Mouse (Mus musculus) G1E-ER4 (cell line): ENCODE measurements around the gene Fbxl16. TPM values are rescaled to one million over a fixed set of nuclear protein-coding genes. Genes with fewer than 3 reads are reported as not detected.

Source experiments
- GATA1 ChIP-seq: IDR thresholded peaks from one replicate; pipeline ENCODE4 v1.8.0; 2012; ENCODE audit warnings: low read length, inconsistent platforms
- polyA plus RNA-seq: library from polyadenylated mRNA; stranded (reverse); fragments of >175 nt; gene quantifications from 2 replicates; pipeline ENCODE4 v1.2.3, GENCODE M21; 2012

Gene Fbxl16
- polyA plus RNA-seq, 1 experiment: not detected

- no peak for TF ChIP-seq GATA1
Observed at GRCm38 (mm10) chr17:25868601-25869191, 59.8 kb downstream of the Fbxl16 start, which contains the start of gene Mcrip2. Gene Mcrip2 (minus strand): TSS chr17:25868764.

DNA sequence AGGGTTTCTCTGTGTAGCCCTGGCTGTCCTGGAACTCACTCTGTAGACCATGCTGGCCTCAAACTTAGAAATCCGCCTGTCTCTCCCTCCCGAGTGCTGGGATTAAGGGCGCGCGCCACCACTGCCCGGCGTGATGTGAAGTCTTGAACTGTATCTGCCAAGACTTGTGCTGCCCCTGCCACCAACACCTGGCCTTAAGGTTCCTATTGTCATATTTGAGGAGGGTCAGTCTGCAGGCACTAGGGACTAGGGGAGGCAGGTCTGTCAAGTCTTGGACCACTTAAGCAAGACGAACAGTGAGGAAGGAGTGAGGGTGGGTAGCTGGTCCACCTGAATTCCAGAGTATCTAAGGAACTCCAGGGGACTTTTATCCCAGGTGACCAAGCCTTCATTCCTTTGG lies 60.6 kb downstream of the Fbxl16 start:
- TF ChIP-seq GATA1: no peak

DNA sequence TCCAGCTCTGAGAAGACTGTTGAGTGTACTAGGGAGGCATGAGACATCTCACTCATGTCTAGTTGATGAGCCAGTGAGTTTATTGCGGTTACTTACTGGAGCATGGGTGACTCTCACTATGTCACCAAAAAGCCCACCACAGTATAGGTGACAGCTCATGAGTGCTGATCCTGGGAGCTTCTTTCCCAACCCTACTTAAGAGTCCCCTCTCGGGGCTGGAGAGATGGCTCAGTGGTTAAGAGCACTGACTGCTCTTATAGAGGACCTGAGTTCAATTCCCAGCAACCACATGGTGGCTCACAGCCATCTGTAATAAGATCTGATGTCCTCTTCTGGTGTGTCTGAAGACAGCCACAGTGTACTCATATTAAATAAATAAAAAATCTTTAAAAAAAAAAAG lies 61.1 kb downstream of the Fbxl16 start:
- no peak for TF ChIP-seq GATA1

Other genes with a start within 250 kb of the Fbxl16 start
- not detected in 2 replicates for gene Sox8, start 238.4 kb upstream of the Fbxl16 start, polyA plus RNA-seq
- gene Lmf1, start 230.0 kb upstream of the Fbxl16 start, polyA plus RNA-seq: 16.3 and 16.6 TPM in 2 replicates
- not detected in 2 replicates for gene Gng13, start 91.9 kb upstream of the Fbxl16 start, polyA plus RNA-seq
- 75.4 and 82.7 TPM in 2 replicates for gene Chtf18, start 81.7 kb upstream of the Fbxl16 start, polyA plus RNA-seq
- gene Rpusd1, start 81.4 kb upstream of the Fbxl16 start, polyA plus RNA-seq: 41.1 and 46.1 TPM in 2 replicates
- gene Mslnl, start 73.0 kb upstream of the Fbxl16 start, polyA plus RNA-seq: not detected in 2 replicates
- not detected in 2 replicates for gene Msln, start 54.7 kb upstream of the Fbxl16 start, polyA plus RNA-seq
- gene Narfl, start 35.3 kb upstream of the Fbxl16 start, polyA plus RNA-seq: 17.0 and 20.0 TPM in 2 replicates
- gene Haghl, start 23.4 kb upstream of the Fbxl16 start, polyA plus RNA-seq: 31.3 and 32.7 TPM in 2 replicates
- 0.04 TPM in 1 of 2 replicates, not detected in the other for gene Ccdc78, start 22.5 kb upstream of the Fbxl16 start, polyA plus RNA-seq
- 28.7 and 30.6 TPM in 2 replicates for gene Fam173a, start 16.2 kb upstream of the Fbxl16 start, polyA plus RNA-seq
- gene AC134908.4, start 13.4 kb upstream of the Fbxl16 start, polyA plus RNA-seq: not detected in 2 replicates
- gene Metrn, start 11.9 kb upstream of the Fbxl16 start, polyA plus RNA-seq: 182 and 238 TPM in 2 replicates
- 4.2 and 10.5 TPM in 2 replicates for gene Wdr24, start 14.5 kb downstream of the Fbxl16 start, polyA plus RNA-seq
- gene Jmjd8, start 19.8 kb downstream of the Fbxl16 start, polyA plus RNA-seq: 0.11 TPM in 2 replicates
- 90.4 and 95.1 TPM in 2 replicates for gene Stub1, start 24.3 kb downstream of the Fbxl16 start, polyA plus RNA-seq
- 1.9 and 2.4 TPM in 2 replicates for gene Rhbdl1, start 28.2 kb downstream of the Fbxl16 start, polyA plus RNA-seq
- gene Gm20683, start 32.7 kb downstream of the Fbxl16 start, polyA plus RNA-seq: 10.1 and 12.3 TPM in 2 replicates
- gene Rhot2, start 35.8 kb downstream of the Fbxl16 start, polyA plus RNA-seq: 207 and 251 TPM in 2 replicates
- 6.9 and 14.5 TPM in 2 replicates for gene Wdr90, start 52.4 kb downstream of the Fbxl16 start, polyA plus RNA-seq
- gene Mcrip2, start 59.7 kb downstream of the Fbxl16 start, polyA plus RNA-seq: 175 and 225 TPM in 2 replicates
- 67.3 and 82.1 TPM in 2 replicates for gene Mettl26, start 66.0 kb downstream of the Fbxl16 start, polyA plus RNA-seq
- gene Wfikkn1, start 71.8 kb downstream of the Fbxl16 start, polyA plus RNA-seq: 1.6 and 1.9 TPM in 2 replicates
- 12.9 and 13.4 TPM in 2 replicates for gene Rab40c, start 110.6 kb downstream of the Fbxl16 start, polyA plus RNA-seq
- 89.1 and 149 TPM in 2 replicates for gene Pigq, start 135.9 kb downstream of the Fbxl16 start, polyA plus RNA-seq
- gene Nhlrc4, start 135.9 kb downstream of the Fbxl16 start, polyA plus RNA-seq: 0.31 and 0.85 TPM in 2 replicates
- 0.12 and 0.15 TPM in 2 replicates for gene A930017K11Rik, start 143.5 kb downstream of the Fbxl16 start, polyA plus RNA-seq
- 46.6 and 49.5 TPM in 2 replicates for gene Capn15, start 176.7 kb downstream of the Fbxl16 start, polyA plus RNA-seq